Mouse (Mus musculus): ENCODE measurements at regions not wholly inside any gene's neighbourhood (a gene's known extent, or its start where the extent isn't known, plus 50 kb on each side); places are given as distances from the start of the nearest gene placed in this dataset.

DNA sequence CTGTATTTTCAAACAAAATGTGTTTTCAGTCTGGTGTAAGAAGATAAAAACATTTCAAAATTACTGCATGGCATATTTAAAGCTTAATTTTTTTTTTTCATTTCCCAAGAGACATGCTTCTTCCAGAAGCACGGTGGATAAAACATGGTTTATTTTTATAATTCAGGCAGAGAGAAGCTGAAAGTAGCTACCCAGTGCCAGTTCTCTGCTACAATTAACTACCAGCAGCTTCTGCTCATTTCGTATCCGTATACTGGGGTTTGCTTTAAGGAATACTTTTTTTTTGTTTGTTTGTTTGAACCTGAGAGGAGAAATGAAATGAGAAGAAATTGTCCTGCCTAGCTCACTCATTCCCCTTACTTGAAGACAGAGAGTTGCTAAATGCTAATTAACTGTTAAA lies 98.9 kb upstream of the Tmtc1 start:
- no peak for DNase-seq (ENCODE audit: low spot score)

DNA sequence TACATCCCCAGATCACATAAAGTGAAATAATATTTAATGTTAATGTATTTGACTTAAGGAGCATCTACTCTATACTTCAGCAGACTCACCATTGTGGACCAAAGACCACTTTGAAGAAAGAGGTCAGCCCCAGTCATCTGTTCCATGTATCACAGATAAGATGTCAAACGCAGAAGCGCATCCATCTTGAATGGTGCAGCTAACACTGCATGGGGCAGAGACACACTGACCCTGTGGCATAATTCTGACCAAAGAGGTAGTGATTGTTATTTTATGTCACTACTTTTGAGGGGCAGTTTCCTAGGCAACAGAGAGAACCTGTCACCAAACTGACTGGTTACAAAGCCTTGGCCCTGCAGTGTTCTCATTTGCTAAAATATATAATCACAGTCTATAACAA lies 97.8 kb upstream of the Tmtc1 start:
- no peak for DNase-seq (ENCODE audit: low spot score)

DNA sequence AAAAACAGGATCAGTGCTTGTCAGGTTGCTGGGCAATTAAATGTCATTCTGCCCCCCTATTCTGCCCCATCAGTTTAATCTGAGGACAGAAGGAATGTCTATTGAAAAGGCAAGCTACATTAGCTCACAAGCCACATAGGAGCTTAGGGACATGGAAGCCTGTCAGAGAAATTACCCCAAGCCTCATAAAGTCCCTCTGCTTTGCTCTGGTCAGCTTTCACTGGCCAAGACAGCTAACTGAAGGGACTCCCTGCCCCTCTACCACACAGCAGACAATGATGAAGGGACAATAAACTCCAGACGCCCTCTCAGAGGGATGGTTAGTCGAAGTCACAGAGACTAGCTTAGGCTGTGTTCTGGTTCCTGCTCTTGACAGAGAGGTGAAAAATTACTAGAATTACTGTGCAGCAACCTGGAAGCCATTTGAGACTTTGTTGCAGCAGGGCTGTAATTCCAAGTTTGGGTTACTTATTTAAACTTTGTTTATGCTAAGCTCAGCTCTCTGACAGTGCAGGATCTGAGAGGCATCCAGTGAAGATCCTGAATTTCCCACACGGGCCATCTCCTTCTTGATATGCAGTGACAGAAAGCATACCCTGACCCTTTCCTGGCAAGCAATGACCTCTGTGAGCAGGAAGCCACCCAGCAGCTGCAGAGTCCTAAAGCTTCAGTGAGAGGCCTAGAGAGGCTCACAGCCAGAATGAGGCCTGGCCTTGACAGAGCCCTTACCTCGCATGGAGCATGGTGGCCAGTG lies 95.2 kb upstream of the Tmtc1 start:
- peak; percentile 12 for DNase-seq (ENCODE audit: low spot score)

DNA sequence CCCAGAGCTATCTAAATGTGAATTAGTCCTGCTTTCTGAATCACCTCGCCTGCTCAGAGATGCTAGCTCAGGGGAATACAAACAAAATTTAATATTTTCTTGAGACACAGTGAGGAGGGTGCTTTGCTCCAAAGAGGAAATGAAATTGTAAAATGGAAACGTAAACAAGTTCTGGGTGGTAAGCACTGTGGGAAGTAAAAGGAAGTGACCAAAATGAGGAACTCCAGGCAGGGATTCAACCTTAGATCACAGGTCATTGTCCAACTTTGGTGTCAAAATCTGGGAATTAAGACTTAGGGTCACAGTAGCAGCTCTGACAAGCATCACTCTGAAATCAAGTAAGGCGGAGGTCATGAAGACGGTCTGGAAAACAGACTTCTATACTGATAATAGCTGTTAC lies 90.2 kb upstream of the Tmtc1 start:
- no peak for DNase-seq (ENCODE audit: low spot score)

DNA sequence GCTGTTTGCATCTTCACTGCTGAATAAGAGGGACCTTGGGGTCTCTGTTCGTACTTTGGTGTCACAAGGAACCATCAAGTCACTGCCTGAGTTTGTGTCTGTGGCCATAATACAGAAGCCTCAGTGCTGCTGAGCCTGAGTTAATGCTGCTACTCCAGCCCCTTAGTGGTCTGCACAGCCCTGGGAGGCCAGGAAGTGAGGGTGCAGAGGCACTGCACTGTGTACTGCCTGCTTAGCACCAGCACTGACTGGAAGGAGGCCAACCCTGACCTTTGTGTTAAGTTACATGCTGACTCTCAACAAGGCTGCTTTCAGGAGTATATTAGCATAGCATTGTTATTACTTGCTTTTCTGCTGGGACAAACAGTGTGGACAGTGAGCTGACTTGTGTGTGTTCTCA lies 86.9 kb upstream of the Tmtc1 start:
- DNase-seq (ENCODE audit: low spot score): no peak

DNA sequence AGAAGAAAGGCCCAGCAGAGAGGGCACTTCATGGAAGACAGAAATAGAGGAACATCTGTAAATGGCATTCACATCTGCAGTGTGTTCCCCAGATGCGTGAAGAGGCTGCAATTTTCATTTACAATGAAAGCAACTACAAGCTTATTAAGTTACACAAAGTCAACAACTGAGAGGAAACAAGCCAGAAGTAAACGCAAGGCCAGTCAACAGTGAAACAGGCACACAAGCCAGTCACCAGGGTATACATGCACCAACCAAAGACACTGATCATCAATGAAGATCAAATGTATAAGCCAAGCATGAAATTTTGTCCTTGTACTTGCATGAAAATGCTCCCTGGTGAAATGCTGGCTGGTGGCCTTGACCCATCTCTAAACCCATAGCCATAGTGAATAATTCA lies 84.4 kb upstream of the Tmtc1 start:
- DNase-seq (ENCODE audit: low spot score): no peak

DNA sequence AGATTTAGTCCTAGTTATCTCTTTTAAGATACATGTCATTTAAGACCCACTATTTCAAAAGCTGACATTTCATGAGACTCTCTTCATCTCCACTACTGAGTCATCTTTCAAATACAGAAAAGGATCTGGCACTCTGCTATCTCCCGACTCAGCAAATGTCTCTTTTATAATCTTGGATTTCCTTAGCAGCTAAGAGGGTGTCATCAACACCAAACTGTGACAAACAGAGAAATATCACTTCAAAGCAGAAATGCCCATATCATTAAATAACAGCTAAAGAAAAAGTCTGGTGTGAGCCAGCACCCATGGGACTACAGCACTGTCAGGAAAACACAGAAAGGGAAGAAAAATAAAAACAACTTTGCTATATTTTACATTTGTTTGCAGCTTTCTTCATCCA lies 78.7 kb upstream of the Tmtc1 start:
- no peak for DNase-seq (ENCODE audit: low spot score)

DNA sequence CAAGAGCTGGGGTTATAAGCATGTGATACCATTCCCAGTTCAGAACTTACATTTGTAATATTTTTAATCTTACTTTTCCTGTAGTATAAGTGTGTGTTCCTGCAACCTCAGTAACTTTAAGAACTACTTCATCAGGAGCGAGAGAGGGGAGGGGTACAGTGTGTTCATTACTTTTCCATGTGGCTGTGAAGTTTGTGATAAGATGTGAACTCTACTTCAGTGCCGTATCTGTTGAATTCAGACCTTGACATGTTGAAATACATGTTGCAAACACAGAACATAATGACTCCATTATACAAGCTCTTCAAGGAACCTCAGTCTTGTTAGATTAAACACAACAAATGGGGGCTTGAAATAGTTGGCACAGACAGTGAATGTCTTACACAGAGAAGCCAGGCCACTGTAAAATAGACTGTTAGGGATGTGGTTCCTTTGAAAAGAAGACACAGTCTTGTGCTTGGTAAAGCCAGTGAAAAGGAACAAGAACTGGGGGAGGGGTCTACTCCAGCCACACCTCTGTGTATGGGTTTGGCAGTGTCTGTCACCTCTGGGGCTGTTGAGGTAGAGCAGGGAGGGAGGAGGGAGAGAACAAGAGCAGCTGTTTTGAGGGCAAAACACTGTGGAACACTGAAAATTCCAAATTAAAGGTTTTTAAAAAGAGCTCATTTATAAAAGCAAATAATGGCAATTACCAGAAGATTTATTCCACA lies 73.5 kb upstream of the Tmtc1 start:
- DNase-seq (ENCODE audit: low spot score): no peak

DNA sequence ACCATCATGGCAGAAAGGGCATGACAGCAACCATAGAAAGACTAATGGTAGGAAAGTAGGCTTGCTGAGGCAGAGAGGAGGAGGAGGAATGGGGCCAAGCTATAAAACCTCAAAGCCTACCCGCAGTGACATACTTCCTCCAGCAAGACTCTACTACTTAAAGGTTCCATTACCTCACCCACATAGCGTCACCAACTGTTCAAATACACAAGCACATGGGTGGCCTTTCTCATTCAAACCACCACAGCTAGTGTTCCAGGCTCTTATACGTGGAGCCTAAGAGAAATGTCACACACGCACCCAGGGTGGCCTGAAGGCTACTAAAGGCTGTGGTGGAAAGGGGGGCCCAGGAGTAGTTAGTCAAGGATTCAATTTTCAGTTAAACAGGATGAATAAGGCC lies 72.5 kb upstream of the Tmtc1 start:
- DNase-seq (ENCODE audit: low spot score): no peak

DNA sequence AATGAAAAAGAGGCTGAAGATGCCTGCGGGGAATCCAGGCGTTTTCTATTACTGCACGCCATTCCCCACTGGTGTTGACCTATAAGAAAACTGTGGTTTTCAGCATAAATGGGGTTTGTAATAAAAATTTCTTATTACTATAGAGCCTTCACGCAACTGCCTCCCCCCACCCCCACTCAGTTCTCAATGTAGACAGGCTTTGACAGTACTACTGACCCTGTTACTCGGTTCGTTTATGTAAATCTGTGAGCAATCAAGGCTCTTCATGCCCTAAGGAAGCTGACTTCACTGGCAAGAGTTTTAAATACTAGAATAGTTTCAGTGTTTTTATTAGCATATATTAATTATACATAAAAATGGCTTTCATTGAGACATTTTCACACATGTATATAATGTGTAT lies 70.9 kb upstream of the Tmtc1 start:
- no peak for DNase-seq (ENCODE audit: low spot score)

DNA sequence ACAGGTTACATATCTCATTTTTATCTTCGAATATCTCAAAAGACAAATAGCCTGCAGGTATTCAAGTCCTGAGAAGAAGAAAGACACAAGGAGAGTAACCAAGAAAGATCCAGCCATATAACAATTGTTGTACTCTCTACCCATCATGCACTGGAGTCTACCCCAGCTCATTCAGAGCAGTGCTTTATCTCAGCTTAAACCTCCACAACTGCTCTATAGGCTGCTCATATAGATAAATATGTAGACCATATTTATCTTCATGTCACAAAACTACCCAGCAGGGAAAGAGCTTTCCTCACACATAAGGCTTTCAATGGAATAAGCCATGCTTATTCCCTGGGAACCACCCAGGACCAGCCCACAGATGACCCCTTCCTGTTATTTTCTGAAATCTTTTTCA lies 70.5 kb upstream of the Tmtc1 start:
- no peak for DNase-seq (ENCODE audit: low spot score)

DNA sequence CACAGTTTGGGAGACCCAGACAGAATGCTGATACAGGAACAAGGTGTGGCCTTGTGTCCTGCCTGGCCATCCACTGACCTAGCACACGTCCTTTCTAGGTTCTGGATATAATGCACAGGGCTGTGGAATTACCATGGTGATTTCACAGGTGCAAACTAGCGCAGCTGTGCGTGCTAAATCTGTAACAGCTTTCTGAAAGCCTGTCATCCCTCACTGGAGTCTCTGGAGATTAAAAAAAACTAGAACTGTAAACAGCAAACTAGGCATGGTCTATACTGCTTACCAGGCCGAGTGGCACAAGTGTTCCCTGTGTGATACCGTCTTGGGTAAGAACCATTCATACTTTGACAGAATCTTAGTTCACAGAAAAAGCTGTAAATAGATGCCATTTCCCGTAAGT lies 69.9 kb upstream of the Tmtc1 start:
- no peak for DNase-seq (ENCODE audit: low spot score)

DNA sequence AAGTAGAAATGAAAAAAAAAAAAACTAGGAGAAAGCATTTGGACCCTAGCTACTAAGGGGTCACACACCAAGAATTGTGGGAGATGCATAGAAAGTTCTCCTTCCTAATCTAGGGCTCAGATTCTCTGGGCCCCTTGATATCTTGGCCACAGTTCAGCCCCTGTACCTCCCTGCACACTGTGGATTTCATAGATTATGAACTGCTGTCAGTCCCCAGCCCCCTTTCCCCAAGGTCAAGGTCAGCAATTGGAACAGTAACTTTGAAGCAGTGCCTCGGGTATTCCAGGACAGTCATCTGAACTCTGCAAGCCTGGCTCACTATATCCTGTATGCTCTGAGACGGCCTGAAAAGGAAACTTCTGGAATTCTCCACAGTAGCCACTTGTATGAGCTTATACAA lies 68.9 kb upstream of the Tmtc1 start:
- DNase-seq (ENCODE audit: low spot score): no peak

DNA sequence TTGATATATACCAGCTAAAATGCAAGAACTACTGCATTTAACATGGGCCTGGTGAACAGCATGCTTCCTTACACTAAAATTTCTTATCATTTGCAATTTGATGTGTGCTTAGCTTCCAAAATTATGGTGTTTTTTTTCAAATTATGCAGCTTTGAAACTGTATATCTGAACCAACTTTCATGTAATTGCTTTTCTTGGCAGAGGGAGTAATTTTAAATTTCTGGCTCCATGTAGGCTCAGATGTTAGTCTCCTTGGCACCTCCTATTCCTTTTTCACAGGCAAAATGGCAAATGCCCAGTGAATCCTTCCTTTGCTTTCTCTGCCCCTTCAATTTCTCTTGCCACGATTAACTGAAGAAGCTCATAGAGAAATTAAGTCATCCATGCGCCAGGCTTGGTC lies 61.1 kb upstream of the Tmtc1 start:
- DNase-seq (ENCODE audit: low spot score): no peak

DNA sequence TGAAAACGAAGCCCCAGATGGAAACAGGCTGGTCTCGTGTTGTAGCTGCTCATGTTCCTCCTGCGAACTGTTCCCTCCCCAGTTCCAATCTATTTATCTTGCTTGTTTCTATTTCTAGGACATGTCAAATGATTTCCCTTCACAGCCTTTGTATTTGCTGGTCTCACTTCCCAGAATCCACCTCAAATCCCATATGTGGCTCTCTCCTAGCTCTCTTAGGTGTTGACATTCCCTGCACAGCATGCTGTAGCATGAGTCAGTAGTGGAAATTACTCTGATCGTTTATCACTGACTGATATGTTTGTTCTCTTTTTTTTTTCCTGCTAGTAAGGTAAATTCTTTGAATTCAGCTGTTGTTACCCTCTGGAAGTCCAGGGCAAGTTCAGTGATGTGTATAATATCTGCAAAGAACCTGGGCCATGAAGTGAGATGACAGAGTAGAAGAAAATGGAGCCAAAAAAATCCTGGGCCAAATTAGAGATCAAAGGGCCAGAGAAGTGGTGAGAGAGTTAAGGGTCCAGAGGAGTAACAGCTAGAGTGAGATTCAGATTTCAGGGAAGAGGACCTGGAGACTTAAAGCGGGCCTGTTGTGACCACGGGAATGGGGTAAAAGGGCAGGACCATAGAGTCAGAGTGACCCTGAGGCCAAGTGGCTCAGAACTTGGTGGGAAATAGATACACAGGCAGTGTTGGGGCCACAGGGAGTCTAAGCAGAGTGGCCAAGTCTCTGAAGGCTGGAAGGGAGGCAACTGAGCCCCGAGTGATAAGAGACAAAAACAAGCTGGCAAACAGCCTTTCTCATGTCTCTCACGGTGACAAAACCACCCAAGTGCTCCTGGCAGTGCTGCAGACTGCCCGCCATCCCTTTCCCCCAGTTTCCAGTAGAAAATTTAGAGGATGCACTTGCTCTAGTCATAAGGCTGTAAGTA lies 56.3 kb upstream of the Tmtc1 start:
- peak; percentile 35 for DNase-seq (ENCODE audit: low spot score)
